Mouse (Mus musculus): ENCODE measurements at regions not wholly inside any gene's neighbourhood (a gene's known extent, or its start where the extent isn't known, plus 50 kb on each side); places are given as distances from the start of the nearest gene placed in this dataset.

DNA sequence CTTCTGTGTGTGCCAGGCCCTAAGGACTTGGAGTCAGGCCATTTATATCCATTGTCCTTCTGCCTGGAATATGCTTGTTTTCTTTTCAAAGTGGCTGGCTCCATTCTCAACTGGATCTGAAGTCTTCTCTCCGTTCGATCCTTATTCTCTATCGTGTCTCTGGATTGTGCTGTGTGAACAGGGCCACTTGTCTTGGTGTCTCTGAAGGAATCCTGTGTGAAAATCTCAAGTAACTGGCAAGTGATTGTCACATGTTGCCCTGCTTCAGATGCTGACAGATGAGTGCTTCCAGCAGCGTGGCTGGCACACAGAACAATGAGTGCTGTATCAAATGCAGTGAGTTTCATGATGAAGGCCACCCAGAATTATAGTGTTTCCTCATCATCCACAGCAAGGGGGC lies 96.4 kb downstream of the Stk35 start:
- TF ChIP-seq UBTF (IDR thresholded peaks at IDR 0.05; ENCODE audit: low read depth, low read length): no peak
- TF ChIP-seq CTCF (conservative IDR thresholded peaks at IDR 0.05 in 1 of 2, IDR thresholded peaks at IDR 0.05 in 1 of 2; ENCODE audit: low read depth in 2 of 2, low read length in 2 of 2): no peak
- no peak for TF ChIP-seq MEF2A (IDR thresholded peaks at IDR 0.05; ENCODE audit: borderline replicate concordance, low read depth, low read length)
- no peak for TF ChIP-seq POLR2A (IDR thresholded peaks at IDR 0.05; ENCODE audit: low read depth, low read length)
- no peak for TF ChIP-seq POLR2AphosphoS2 (IDR thresholded peaks at IDR 0.05; ENCODE audit: low read depth, low read length)
- TF ChIP-seq ZNF384 (IDR thresholded peaks at IDR 0.05; ENCODE audit: low read depth, low read length): no peak
- no peak for TF ChIP-seq JUN (IDR thresholded peaks at IDR 0.05; ENCODE audit: insufficient read depth, low read depth, low read length)
- TF ChIP-seq EP300 (IDR thresholded peaks at IDR 0.05; ENCODE audit: low read length): no peak
- no peak for TF ChIP-seq SIN3A (IDR thresholded peaks at IDR 0.05; ENCODE audit: low read length)
- no peak for TF ChIP-seq MAX (IDR thresholded peaks at IDR 0.05; ENCODE audit: low read length)
- no peak for TF ChIP-seq PAX5 (IDR thresholded peaks at IDR 0.05; ENCODE audit: low read length)
